Comparison of ENCODE assay signal across 25 mouse cellular contexts in genomic region chr2:59818663-59819062, GRCm38 (mm10).
A peak's percentile ranks its signal among the peaks of the same experiment; 100 is the strongest.
DNase-seq lines count a peak whose midpoint lies in the region; ATAC-seq and TF ChIP-seq lines count a peak whose summit lies in the region.
"Had no signal": no experiment of that assay in that cellular context is flagged by ENCODE, and none has a peak within 500 bp of the region (broad histone marks: within the 10 kb centered on the region; RNA-seq: fewer than 3 reads in every experiment).

No protein-coding gene starts in this region.

- peaks cover 3% of the 10 kb centered on the region; the same call in 1 of the 2 replicates for H3K4me1 ChIP-seq in forebrain, embryonic 13.5 days
- H3K4me1 ChIP-seq in forebrain, embryonic 11.5 days (replicated peaks; ENCODE audit: control insufficient read depth, insufficient read depth, low read length): no peaks in the 10 kb centered on the region
- H3K4me1 ChIP-seq in hindbrain, embryonic 15.5 days (replicated peaks): peaks cover 6% of the 10 kb centered on the region; the same call in 1 of the 2 replicates
- H3K4me1 ChIP-seq in hindbrain, postnatal 0 days (ENCODE audit: insufficient read depth, low read length): no peaks in the 10 kb centered on the region
- no peaks in the 10 kb centered on the region for H3K4me1 ChIP-seq in MEL (ENCODE audit: control insufficient read depth in 1 of 2, insufficient read depth in 2 of 2, low read length in 2 of 2)
- H3K4me1 ChIP-seq in midbrain, postnatal 0 days (ENCODE audit: insufficient read depth, low read length): no peaks in the 10 kb centered on the region
- H3K4me1 ChIP-seq: midbrain, embryonic 12.5 days; neural tube, embryonic 12.5 days had no signal

- H3K9me3 ChIP-seq in forebrain, embryonic 13.5 days (replicated peaks): no peaks in the 10 kb centered on the region
- H3K9me3 ChIP-seq in forebrain, embryonic 11.5 days (ENCODE audit: control insufficient read depth, low read length): no peaks in the 10 kb centered on the region
- no peaks in the 10 kb centered on the region for H3K9me3 ChIP-seq in hindbrain, embryonic 15.5 days
- H3K9me3 ChIP-seq in hindbrain, postnatal 0 days (ENCODE audit: low read length): no peaks in the 10 kb centered on the region
- no peaks in the 10 kb centered on the region for H3K9me3 ChIP-seq in MEL (replicated peaks; ENCODE audit: insufficient read depth, low read length)
- H3K9me3 ChIP-seq in midbrain, postnatal 0 days (ENCODE audit: low read length): no peaks in the 10 kb centered on the region
- H3K9me3 ChIP-seq: embryonic facial prominence, embryonic 15.5 days; G1E; heart, embryonic 10.5 days; midbrain, embryonic 12.5 days; neural tube, embryonic 12.5 days had no signal

- no peak for TF ChIP-seq CTCF in hindbrain, postnatal 0 days (IDR thresholded peaks at IDR 0.05; ENCODE audit: low read depth)
- no peak for TF ChIP-seq CTCF in MEL (IDR thresholded peaks at IDR 0.05 in 2 of 3, conservative IDR thresholded peaks at IDR 0.05 in 1 of 3; ENCODE audit: control insufficient read depth in 1 of 3, insufficient read depth in 1 of 3, low read depth in 2 of 3, low read length in 3 of 3, poor library complexity in 1 of 3, severe bottlenecking in 1 of 3)
- TF ChIP-seq CTCF in midbrain, postnatal 0 days (IDR thresholded peaks at IDR 0.05): no peak

- 96% methylated on average over 15 of the region's 15 CpGs for WGBS in forebrain, embryonic 13.5 days
- WGBS in forebrain, embryonic 11.5 days: 94% methylated on average over 15 of the region's 15 CpGs
- WGBS in hindbrain, embryonic 15.5 days: 98% methylated on average over 15 of the region's 15 CpGs
- 98% methylated on average over 15 of the region's 15 CpGs for WGBS in hindbrain, postnatal 0 days
- WGBS in midbrain, postnatal 0 days: 98% methylated on average over 15 of the region's 15 CpGs

- H3K79me2 ChIP-seq in MEL (ENCODE audit: control insufficient read depth, insufficient read depth, low read length, poor library complexity): no peaks in the 10 kb centered on the region

- H3K9ac ChIP-seq in forebrain, embryonic 13.5 days: no peak overlapping the region
- no peak overlapping the region for H3K9ac ChIP-seq in forebrain, embryonic 11.5 days (ENCODE audit: low read length)
- no peak overlapping the region for H3K9ac ChIP-seq in hindbrain, embryonic 15.5 days
- no peak overlapping the region for H3K9ac ChIP-seq in hindbrain, postnatal 0 days (replicated peaks; ENCODE audit: low read length)
- H3K9ac ChIP-seq in MEL (ENCODE audit: control insufficient read depth, low read depth, low read length, poor library complexity, severe bottlenecking): no peak overlapping the region
- H3K9ac ChIP-seq in midbrain, postnatal 0 days (replicated peaks; ENCODE audit: low read length, poor library complexity, severe bottlenecking): no peak overlapping the region
- H3K9ac ChIP-seq: embryonic facial prominence, embryonic 15.5 days; liver, postnatal 0 days; midbrain, embryonic 12.5 days; neural tube, embryonic 12.5 days had no signal

- no peaks in the 10 kb centered on the region for H3K27me3 ChIP-seq in forebrain, embryonic 13.5 days
- no peaks in the 10 kb centered on the region for H3K27me3 ChIP-seq in forebrain, embryonic 11.5 days (ENCODE audit: control insufficient read depth, insufficient read depth, low read length)
- no peaks in the 10 kb centered on the region for H3K27me3 ChIP-seq in hindbrain, embryonic 15.5 days
- no peaks in the 10 kb centered on the region for H3K27me3 ChIP-seq in hindbrain, postnatal 0 days (ENCODE audit: insufficient read depth, low read length)
- peaks cover 0 to 4% of the 10 kb centered on the region in 2 experiments; a peak in 1 of 4 replicates for H3K27me3 ChIP-seq in MEL (ENCODE audit: control insufficient read depth in 1 of 2, insufficient read depth in 2 of 2, low read length in 2 of 2)
- H3K27me3 ChIP-seq in midbrain, postnatal 0 days (ENCODE audit: insufficient read depth, low read length): no peaks in the 10 kb centered on the region
- H3K27me3 ChIP-seq: embryonic facial prominence, embryonic 15.5 days; midbrain, embryonic 12.5 days; neural tube, embryonic 12.5 days had no signal

- H3K36me3 ChIP-seq in forebrain, embryonic 13.5 days (ENCODE audit: poor library complexity, severe bottlenecking): peaks cover 8% of the 10 kb centered on the region; the same call in 1 of the 2 replicates
- H3K36me3 ChIP-seq in forebrain, embryonic 11.5 days (ENCODE audit: control insufficient read depth, insufficient read depth, low read length): no peaks in the 10 kb centered on the region
- H3K36me3 ChIP-seq in hindbrain, embryonic 15.5 days: no peaks in the 10 kb centered on the region
- no peaks in the 10 kb centered on the region; the same call in 1 of the 2 replicates for H3K36me3 ChIP-seq in hindbrain, postnatal 0 days (ENCODE audit: insufficient read depth, low read length)
- no peaks in the 10 kb centered on the region for H3K36me3 ChIP-seq in MEL (ENCODE audit: control insufficient read depth in 1 of 2, insufficient read depth in 2 of 2, low read length in 2 of 2)
- no peaks in the 10 kb centered on the region for H3K36me3 ChIP-seq in midbrain, postnatal 0 days (ENCODE audit: insufficient read depth, low read length)
- H3K36me3 ChIP-seq: G1E; midbrain, embryonic 12.5 days had no signal

- no peak for TF ChIP-seq EP300 in MEL (IDR thresholded peaks at IDR 0.05; ENCODE audit: low read depth in 1 of 2, low read length in 2 of 2)

- no peak overlapping the region for H3K27ac ChIP-seq in forebrain, embryonic 13.5 days
- no peak overlapping the region for H3K27ac ChIP-seq in forebrain, embryonic 11.5 days (ENCODE audit: low read depth, low read length)
- 0 out of 2 replicates have a peak overlapping the region, but pooled peaks have one; percentile 56 for H3K27ac ChIP-seq in hindbrain, embryonic 15.5 days (replicated peaks)
- H3K27ac ChIP-seq in hindbrain, postnatal 0 days: no peak overlapping the region
- no peak overlapping the region for H3K27ac ChIP-seq in MEL (ENCODE audit: control insufficient read depth, low read depth, low read length)
- H3K27ac ChIP-seq in midbrain, postnatal 0 days (ENCODE audit: low read depth, low read length): peak overlapping the region; percentile 60; the same call in 1 of the 2 replicates
- H3K27ac ChIP-seq: embryonic facial prominence, embryonic 15.5 days; heart, embryonic 10.5 days; left cerebral cortex, adult 2 months; midbrain, embryonic 12.5 days; neural tube, embryonic 12.5 days had no signal

- no peak for TF ChIP-seq RAD21 in MEL (IDR thresholded peaks at IDR 0.05; ENCODE audit: low read depth, low read length)

- H3K4me3 ChIP-seq in forebrain, embryonic 13.5 days: no peak overlapping the region
- no peak overlapping the region for H3K4me3 ChIP-seq in forebrain, embryonic 11.5 days (ENCODE audit: low read depth, low read length)
- no peak overlapping the region for H3K4me3 ChIP-seq in hindbrain, embryonic 15.5 days
- no peak overlapping the region for H3K4me3 ChIP-seq in hindbrain, postnatal 0 days (ENCODE audit: low read length)
- H3K4me3 ChIP-seq in MEL (ENCODE audit: control insufficient read depth in 1 of 2, insufficient read depth in 1 of 2, low read depth in 2 of 2, low read length in 2 of 2): no peak overlapping the region
- H3K4me3 ChIP-seq in midbrain, postnatal 0 days (ENCODE audit: low read depth, low read length): no peak overlapping the region
- H3K4me3 ChIP-seq: embryonic facial prominence, embryonic 15.5 days; heart, embryonic 10.5 days; left cerebral cortex, adult 2 months; midbrain, embryonic 12.5 days; neural tube, embryonic 12.5 days had no signal

- TF ChIP-seq POLR2A in MEL (IDR thresholded peaks at IDR 0.05; ENCODE audit: control insufficient read depth in 1 of 2, insufficient read depth in 1 of 2, low read depth in 1 of 2, low read length in 2 of 2, poor library complexity in 1 of 2): no peak

- no peak for DNase-seq in forebrain, embryonic 11.5 days (ENCODE audit: low spot score)
- no peak for DNase-seq in hindbrain, postnatal 0 days (ENCODE audit: low spot score)
- no peak for DNase-seq in MEL (ENCODE audit: low read depth, low spot score)
- DNase-seq in midbrain, postnatal 0 days (ENCODE audit: low spot score): no peak
- DNase-seq in thymus, postnatal 4 days: no peak
- no peak for DNase-seq in kidney, adult 8-10 months
- DNase-seq: adrenal gland, postnatal 14 days; cerebellum, adult 9-11 months; heart, postnatal 14 days; kidney, adult 9 months; kidney, postnatal 36 days; layer of hippocampus, adult 9-11 months; left cerebral cortex, postnatal 4 days; liver; liver, postnatal 0 days; lung, postnatal 14 days; thymus, postnatal 36 days had no signal

- H3K4me2 ChIP-seq in forebrain, embryonic 13.5 days: no peak overlapping the region
- H3K4me2 ChIP-seq in forebrain, embryonic 11.5 days (ENCODE audit: low read depth, low read length, severe bottlenecking): no peak overlapping the region
- H3K4me2 ChIP-seq in hindbrain, embryonic 15.5 days: no peak overlapping the region
- H3K4me2 ChIP-seq in hindbrain, postnatal 0 days (ENCODE audit: low read depth, low read length): no peak overlapping the region
- H3K4me2 ChIP-seq in midbrain, postnatal 0 days (ENCODE audit: low read depth, low read length, poor library complexity, severe bottlenecking): no peak overlapping the region
- H3K4me2 ChIP-seq: embryonic facial prominence, embryonic 15.5 days; midbrain, embryonic 12.5 days; neural tube, embryonic 12.5 days had no signal

- 0 out of 2 replicates have a peak, but pooled peaks have one; percentile 34 for ATAC-seq in forebrain, embryonic 13.5 days
- ATAC-seq in forebrain, embryonic 11.5 days (replicated peaks; ENCODE audit: low FRiP score): no peak
- ATAC-seq in hindbrain, embryonic 15.5 days (ENCODE audit: low FRiP score, low read depth): no peak
- ATAC-seq in hindbrain, postnatal 0 days: no peak
- ATAC-seq in midbrain, postnatal 0 days (ENCODE audit: low FRiP score): no peak
- ATAC-seq: liver, postnatal 0 days had no signal

TF ChIP-seq in MEL, 35 proteins besides CTCF, POLR2A, EP300 and RAD21:
- TF ChIP-seq POLR2AphosphoS5 (IDR thresholded peaks at IDR 0.05; ENCODE audit: borderline replicate concordance, low read depth, low read length) (0 out of 2 replicates have a peak, but pooled peaks have one; percentile 81), ETS1 (IDR thresholded peaks at IDR 0.05; ENCODE audit: low read depth, low read length) (no peak)

Comparison
In these comparisons a context has a peak if more than half of its experiments do, and no peak if none do; other contexts are left out.
1. H3K27ac ChIP-seq: peak in hindbrain, embryonic 15.5 days (single experiment) and midbrain, postnatal 0 days (single experiment); none in forebrain, embryonic 13.5 days (single experiment), forebrain, embryonic 11.5 days (single experiment), hindbrain, postnatal 0 days (single experiment) and MEL (single experiment).